Mouse (Mus musculus) cerebellum, adult 11-12 months (tissue): ENCODE results near the gene Rnf148.

Source experiments
- DNase-seq: peaks from one replicate; pipeline ENCODE4 v3.0.0; 2022

Rnf148 gene

GRCm38 (mm10) chr6:23655036-23655435 is at the start of gene Rnf148:
Rnf148 (minus strand) TSS chr6:23655136.
- no peak for DNase-seq

- DNase-seq, result no peak
These were observed 45.9 kb upstream of the Rnf148 start for GRCm38 (mm10) chr6:23700879-23701278.

GRCm38 (mm10) chr6:23678172-23678571 is 23.2 kb upstream of the Rnf148 start:
- DNase-seq, result no peak

DNA sequence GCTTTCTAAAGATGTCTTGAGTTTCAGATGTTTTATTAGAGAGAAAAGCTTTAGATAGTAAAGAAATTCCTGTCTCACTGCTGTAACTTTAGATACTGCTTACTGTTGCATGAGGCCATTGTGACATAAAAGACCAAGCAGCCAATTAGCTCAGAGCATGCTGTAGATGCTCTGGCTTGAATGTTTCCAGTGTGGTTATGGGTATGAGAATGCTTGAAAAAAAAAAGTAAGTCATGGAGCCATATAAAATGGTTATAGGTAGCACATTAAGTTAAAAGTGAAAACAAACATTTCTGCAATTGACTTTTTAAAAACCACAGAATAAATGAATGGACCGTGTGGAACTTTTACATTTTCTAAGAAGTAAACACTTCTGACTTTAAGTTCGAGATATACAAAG is 4.7 kb downstream of the Rnf148 start, which contains the start of gene Rnf133:
Gene Rnf133 (minus strand): TSS at position 101 of the 400 bp plus-strand sequence.
- DNase-seq, result no peak

DNA sequence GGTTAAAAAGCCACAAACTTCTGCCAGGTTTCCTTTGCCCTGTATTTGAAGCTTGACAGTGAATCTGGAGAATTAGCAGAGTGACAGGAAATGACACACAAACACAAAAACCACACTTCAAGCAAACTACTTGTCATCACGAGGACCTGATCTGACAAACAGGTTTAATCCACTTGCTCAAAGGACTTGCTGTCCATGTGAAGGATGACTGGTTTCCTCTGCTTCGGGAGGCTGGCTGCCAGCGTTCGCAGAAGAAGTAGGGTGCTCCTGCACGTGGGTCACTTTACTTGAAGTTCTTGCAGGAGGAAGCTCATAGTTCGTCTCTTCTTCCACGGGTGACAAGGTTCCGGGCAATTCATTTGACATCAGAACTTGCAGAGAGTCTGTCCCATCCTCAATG is 6.2 kb downstream of the Rnf148 start:
- DNase-seq, result no peak

GRCm38 (mm10) chr6:23647627-23648247 is 7.2 kb downstream of the Rnf148 start:
- no peak for DNase-seq

GRCm38 (mm10) chr6:23637081-23637480 is 17.9 kb downstream of the Rnf148 start:
- DNase-seq, result peak; percentile 60

- DNase-seq, result no peak
These were observed 19.7 kb downstream of the Rnf148 start for GRCm38 (mm10) chr6:23635208-23635607.

DNA sequence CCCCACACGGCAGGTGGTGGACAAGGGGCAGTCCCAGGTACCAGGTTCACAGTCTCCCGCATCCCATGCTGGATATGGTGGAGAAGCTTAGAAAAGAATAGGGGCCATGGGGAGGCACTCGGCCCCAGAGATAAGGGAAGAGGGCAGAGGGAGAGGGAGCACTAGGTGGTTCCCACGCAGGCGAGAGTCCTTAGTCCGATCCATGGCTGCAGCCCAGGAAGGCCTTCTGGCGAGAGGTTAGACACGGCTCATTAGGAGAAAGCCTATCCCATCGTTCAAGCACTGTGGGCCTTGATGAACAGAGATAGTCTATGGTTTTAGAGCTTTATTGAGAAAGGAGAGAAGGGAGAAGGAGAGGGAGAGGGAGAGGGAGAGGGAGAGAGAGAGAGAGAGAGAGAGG is 20.9 kb downstream of the Rnf148 start:
- peak; percentile 45 for DNase-seq

DNA sequence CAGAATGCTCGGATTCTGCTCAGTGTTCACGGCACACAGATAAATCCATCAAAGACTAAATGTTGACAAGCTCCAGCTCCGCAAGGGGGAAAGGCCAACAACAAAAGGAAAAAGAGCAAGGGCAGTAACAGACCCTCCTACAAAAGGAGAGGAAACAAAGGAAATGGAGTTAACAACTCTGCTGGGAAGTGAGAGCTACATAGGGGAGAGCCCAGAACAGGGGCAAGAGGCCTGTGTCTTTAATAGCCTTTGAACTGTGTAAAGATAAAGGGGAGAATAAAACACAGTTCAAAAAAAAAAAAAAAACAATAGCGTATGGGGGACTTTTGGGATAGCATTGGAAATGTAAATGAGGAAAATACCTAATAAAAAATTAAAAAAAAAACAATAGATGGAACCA is 24.5 kb downstream of the Rnf148 start:
- DNase-seq, result no peak
